Mouse (Mus musculus): ENCODE data around the gene Slc25a19.

The Slc25a19 gene

GRCm38 (mm10) chr11:115618732-115619516, 9.2 kb downstream of the Slc25a19 start:
- no peak for DNase-seq (ENCODE audit: low read depth, low spot score)

GRCm38 (mm10) chr11:115618001-115618400, 10.1 kb downstream of the Slc25a19 start:
- DNase-seq (ENCODE audit: low read depth, low spot score), result no peak

- no peak for DNase-seq (ENCODE audit: low read depth, low spot score)
These were observed 11.2 kb downstream of the Slc25a19 start for GRCm38 (mm10) chr11:115616893-115617292.

- DNase-seq (ENCODE audit: low read depth, low spot score), result no peak
These were observed 11.7 kb downstream of the Slc25a19 start for GRCm38 (mm10) chr11:115616371-115616770.

- no peak for DNase-seq (ENCODE audit: low read depth, low spot score)
These were observed 12.2 kb downstream of the Slc25a19 start for GRCm38 (mm10) chr11:115615875-115616274.

GRCm38 (mm10) chr11:115615108-115615825, 12.8 kb downstream of the Slc25a19 start:
- DNase-seq (ENCODE audit: low read depth, low spot score), result no peak

GRCm38 (mm10) chr11:115614346-115615107, 13.6 kb downstream of the Slc25a19 start:
- DNase-seq (ENCODE audit: low read depth, low spot score), result no peak

GRCm38 (mm10) chr11:115613138-115613945, 14.8 kb downstream of the Slc25a19 start:
- DNase-seq (ENCODE audit: low read depth, low spot score), result no peak

- DNase-seq (ENCODE audit: low read depth, low spot score), result no peak
These were observed 15.5 kb downstream of the Slc25a19 start, which contains the start of gene Mif4gd for GRCm38 (mm10) chr11:115612410-115613137. Gene Mif4gd (minus strand): TSS chr11:115612969.

- no peak for DNase-seq (ENCODE audit: low read depth, low spot score)
These were observed 16.1 kb downstream of the Slc25a19 start for GRCm38 (mm10) chr11:115612059-115612409.

GRCm38 (mm10) chr11:115611173-115611572, 16.9 kb downstream of the Slc25a19 start:
- no peak for DNase-seq (ENCODE audit: low read depth, low spot score)

- DNase-seq (ENCODE audit: low read depth, low spot score), result no peak
These were observed 18.5 kb downstream of the Slc25a19 start for GRCm38 (mm10) chr11:115609576-115609975.

GRCm38 (mm10) chr11:115608421-115609399, 19.4 kb downstream of the Slc25a19 start:
- DNase-seq (ENCODE audit: low read depth, low spot score), result no peak

- no peak for DNase-seq (ENCODE audit: low read depth, low spot score)
These were observed 21.4 kb downstream of the Slc25a19 start for GRCm38 (mm10) chr11:115606733-115607132.

GRCm38 (mm10) chr11:115604304-115604696, 23.8 kb downstream of the Slc25a19 start:
- DNase-seq (ENCODE audit: low read depth, low spot score), result no peak

GRCm38 (mm10) chr11:115603476-115604303, 24.4 kb downstream of the Slc25a19 start, which contains the start of the genes Mrps7 and Gga3:
Gene Mrps7 (plus strand): TSS chr11:115603925.
Gene Gga3 (minus strand): TSS chr11:115604051.
- DNase-seq (ENCODE audit: low read depth, low spot score), result peak; percentile 74

GRCm38 (mm10) chr11:115603128-115603475, 25.0 kb downstream of the Slc25a19 start:
- no peak for DNase-seq (ENCODE audit: low read depth, low spot score)

- no peak for DNase-seq (ENCODE audit: low read depth, low spot score)
These were observed 26.9 kb downstream of the Slc25a19 start for GRCm38 (mm10) chr11:115601174-115601573.

All from brain, embryonic 18.5 days (tissue).